Mouse (Mus musculus): Measurements from ENCODE around the gene Rgs5. TPM values are rescaled to one million over a fixed set of nuclear protein-coding genes. Genes with fewer than 3 reads are reported as not detected.

Rgs5 gene
- total RNA-seq (2014; rRNA removed) (58.4 and 79.1 TPM in 2 replicates), polyA plus RNA-seq (2015; fragmentation: Nextera tagmentation; extraction: Ambion mirVana) (14.8 and 15.0 TPM in 2 replicates)

GRCm38 (mm10) chr1:169655256-169655655 lies at the start of gene Rgs5:
Gene Rgs5 (plus strand): TSS chr1:169655501.
- H3K4me1 ChIP-seq (ENCODE audit: insufficient read depth) = no peaks in the 10 kb centered on the region
- DNase-seq (peak; percentile 22), ATAC-seq (0 out of 2 replicates have a peak, but pooled peaks have one; percentile 36)
- TF ChIP-seq CTCF (IDR thresholded peaks at IDR 0.05; ENCODE audit: low read depth) = no peak
- H3K4me2 ChIP-seq (ENCODE audit: low read depth) = peak within 1 kb of the TSS; percentile 30
- H3K36me3 ChIP-seq (ENCODE audit: insufficient read depth) = no peaks in the 10 kb centered on the region
- no peak within 1 kb of the TSS for H3K4me3 ChIP-seq (ENCODE audit: low read depth, low read length)
- 29% methylated on average over 8 of the region's 8 CpGs for WGBS
- no peaks in the 10 kb centered on the region for H3K9me3 ChIP-seq (ENCODE audit: low read length)
- peak within 1 kb of the TSS; percentile 6; the same call in 1 of the 2 replicates for H3K9ac ChIP-seq
- H3K27me3 ChIP-seq (ENCODE audit: insufficient read depth, low read length) = no peaks in the 10 kb centered on the region
- H3K27ac ChIP-seq (ENCODE audit: low read depth, low read length) = no peak within 1 kb of the TSS

- Histone ChIP-seq H3K36me3 (ENCODE audit: insufficient read depth) (no peaks in the 10 kb centered on the region), H3K9me3 (ENCODE audit: low read length) (no peaks in the 10 kb centered on the region), H3K4me2 (ENCODE audit: low read depth) (no peak overlapping the region), H3K27ac (ENCODE audit: low read depth, low read length) (no peak overlapping the region), H3K4me3 (ENCODE audit: low read depth, low read length) (no peak overlapping the region), H3K9ac (no peak overlapping the region), H3K4me1 (ENCODE audit: insufficient read depth) (no peaks in the 10 kb centered on the region), H3K27me3 (ENCODE audit: insufficient read depth, low read length) (no peaks in the 10 kb centered on the region)
- no peak for DNase-seq
- 66% methylated on average over 3 of the region's 3 CpGs for WGBS
- ATAC-seq = no peak
- no peak for TF ChIP-seq CTCF (IDR thresholded peaks at IDR 0.05; ENCODE audit: low read depth)
Measured at GRCm38 (mm10) chr1:169606164-169606563, 49.1 kb upstream of the Rgs5 start.

- Histone ChIP-seq H3K9me3 (ENCODE audit: low read length) (no peaks in the 10 kb centered on the region), H3K27ac (ENCODE audit: low read depth, low read length) (no peak overlapping the region), H3K4me3 (ENCODE audit: low read depth, low read length) (no peak overlapping the region), H3K27me3 (ENCODE audit: insufficient read depth, low read length) (no peaks in the 10 kb centered on the region), H3K4me1 (ENCODE audit: insufficient read depth) (no peaks in the 10 kb centered on the region), H3K36me3 (ENCODE audit: insufficient read depth) (no peaks in the 10 kb centered on the region), H3K4me2 (ENCODE audit: low read depth) (no peak overlapping the region), H3K9ac (no peak overlapping the region)
- DNase-seq (no peak), ATAC-seq (no peak)
- WGBS = 73% methylated on average over 7 of the region's 7 CpGs
- no peak for TF ChIP-seq CTCF (IDR thresholded peaks at IDR 0.05; ENCODE audit: low read depth)
Measured at GRCm38 (mm10) chr1:169629738-169630137, 25.6 kb upstream of the Rgs5 start.

DNA sequence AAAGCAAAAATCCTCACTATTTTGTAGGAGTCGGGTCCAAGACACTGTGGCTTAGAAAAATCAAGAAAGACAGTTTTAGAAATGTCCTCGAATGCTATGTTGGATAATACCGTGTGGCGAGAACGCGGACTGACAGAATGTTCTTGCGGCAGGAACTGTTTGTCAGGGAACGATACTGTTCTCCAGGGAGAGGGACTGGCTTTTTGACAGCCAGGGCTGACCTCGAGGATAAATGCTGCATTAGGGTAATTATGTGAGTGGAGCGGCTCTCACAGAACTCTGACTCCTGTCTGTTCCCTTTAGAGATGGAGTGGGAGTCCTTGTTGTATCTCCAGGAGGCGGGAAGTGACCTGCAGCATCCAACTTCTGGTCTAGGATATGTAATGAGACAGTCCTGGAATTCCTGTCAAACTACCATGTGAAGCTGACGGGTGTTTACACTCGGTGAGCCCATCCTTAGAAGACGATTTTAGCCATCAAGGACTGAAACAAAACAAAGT lies 18.0 kb upstream of the Rgs5 start:
- H3K4me2 ChIP-seq (ENCODE audit: low read depth) = no peak overlapping the region
- no peak for ATAC-seq
- no peaks in the 10 kb centered on the region for H3K9me3 ChIP-seq (ENCODE audit: low read length)
- H3K9ac ChIP-seq = no peak overlapping the region
- H3K27ac ChIP-seq (ENCODE audit: low read depth, low read length) = no peak overlapping the region
- H3K27me3 ChIP-seq (ENCODE audit: insufficient read depth, low read length) = no peaks in the 10 kb centered on the region
- 70% methylated on average over 14 of the region's 14 CpGs for WGBS
- DNase-seq = no peak
- no peaks in the 10 kb centered on the region for H3K4me1 ChIP-seq (ENCODE audit: insufficient read depth)
- no peak for TF ChIP-seq CTCF (IDR thresholded peaks at IDR 0.05; ENCODE audit: low read depth)
- no peaks in the 10 kb centered on the region for H3K36me3 ChIP-seq (ENCODE audit: insufficient read depth)
- no peak overlapping the region for H3K4me3 ChIP-seq (ENCODE audit: low read depth, low read length)

DNA sequence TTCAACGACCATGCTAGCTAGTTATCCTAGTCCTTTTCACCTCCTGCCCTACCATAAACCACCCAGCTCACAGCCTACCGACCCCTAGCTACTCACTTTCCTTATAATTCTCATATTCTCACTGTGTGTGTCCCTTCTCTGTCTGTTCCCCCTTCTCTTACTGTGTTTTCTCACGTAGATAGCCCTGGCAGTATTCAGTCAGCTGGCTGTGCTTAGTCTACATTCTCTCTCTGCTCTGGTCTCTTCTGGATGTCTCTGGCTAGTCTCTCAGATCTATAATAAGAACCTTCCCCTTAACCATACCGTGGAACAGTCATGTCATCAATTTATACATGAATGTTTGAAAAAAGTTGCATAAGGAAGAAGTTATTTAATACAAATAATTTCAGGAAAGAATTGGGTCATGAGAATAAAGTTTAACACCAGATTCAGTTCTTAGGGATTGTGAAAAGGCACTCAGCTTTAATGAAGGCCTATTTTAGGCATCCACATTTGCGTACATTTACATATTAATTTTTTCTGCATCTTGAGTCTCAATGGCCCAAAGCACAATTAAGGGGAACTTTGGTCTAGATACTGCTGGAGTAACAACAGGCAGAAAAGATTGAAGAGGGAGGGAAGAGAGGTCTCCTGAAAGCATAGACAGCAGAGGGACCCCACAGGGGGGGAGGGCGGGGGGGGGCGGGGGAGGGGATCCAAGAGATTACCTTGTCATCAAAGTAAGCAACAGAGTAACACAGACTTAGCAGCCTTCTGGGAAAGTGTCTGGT lies 10.2 kb upstream of the Rgs5 start:
- Histone ChIP-seq H3K9ac (no peak overlapping the region), H3K4me3 (ENCODE audit: low read depth, low read length) (no peak overlapping the region), H3K4me1 (ENCODE audit: insufficient read depth) (no peaks in the 10 kb centered on the region), H3K27me3 (ENCODE audit: insufficient read depth, low read length) (no peaks in the 10 kb centered on the region), H3K36me3 (ENCODE audit: insufficient read depth) (no peaks in the 10 kb centered on the region), H3K27ac (ENCODE audit: low read depth, low read length) (no peak overlapping the region), H3K4me2 (ENCODE audit: low read depth) (no peak overlapping the region), H3K9me3 (ENCODE audit: low read length) (no peaks in the 10 kb centered on the region)
- 49% methylated on average over 7 of the region's 7 CpGs for WGBS
- no peak for TF ChIP-seq CTCF (IDR thresholded peaks at IDR 0.05; ENCODE audit: low read depth)
- ATAC-seq (peak; percentile 42; the same call in 1 of the 2 replicates), DNase-seq (no peak)

DNA sequence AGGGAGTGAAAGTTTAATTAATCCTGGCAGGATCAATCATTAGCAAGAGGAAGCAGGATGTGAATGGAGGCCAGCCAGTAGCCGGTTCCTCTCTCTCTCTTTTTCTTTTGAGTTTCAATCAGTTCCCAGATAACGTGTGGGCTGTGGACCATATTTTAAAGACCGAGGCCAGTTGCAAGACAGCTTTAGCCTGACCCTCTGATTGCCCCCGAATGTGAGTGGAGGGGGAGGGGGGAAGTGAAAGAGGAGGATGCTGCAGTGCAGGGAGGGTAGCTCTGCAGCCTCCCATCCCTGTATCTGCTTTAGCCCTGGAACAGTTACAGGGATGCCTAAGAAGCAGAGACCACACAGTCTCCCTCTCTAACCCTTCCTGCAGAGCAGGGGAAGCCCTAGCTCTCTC lies 4.2 kb downstream of the Rgs5 start:
- H3K9me3 ChIP-seq (ENCODE audit: low read length) = no peaks in the 10 kb centered on the region
- no peak for TF ChIP-seq CTCF (IDR thresholded peaks at IDR 0.05; ENCODE audit: low read depth)
- 5% methylated on average over 4 of the region's 4 CpGs for WGBS
- no peak overlapping the region for H3K9ac ChIP-seq
- no peak overlapping the region for H3K27ac ChIP-seq (ENCODE audit: low read depth, low read length)
- no peaks in the 10 kb centered on the region for H3K36me3 ChIP-seq (ENCODE audit: insufficient read depth)
- no peak overlapping the region for H3K4me2 ChIP-seq (ENCODE audit: low read depth)
- H3K4me3 ChIP-seq (ENCODE audit: low read depth, low read length) = no peak overlapping the region
- no peaks in the 10 kb centered on the region for H3K27me3 ChIP-seq (ENCODE audit: insufficient read depth, low read length)
- ATAC-seq (no peak), DNase-seq (no peak)
- no peaks in the 10 kb centered on the region for H3K4me1 ChIP-seq (ENCODE audit: insufficient read depth)

GRCm38 (mm10) chr1:169667328-169667727 lies 12.0 kb downstream of the Rgs5 start:
- TF ChIP-seq CTCF (IDR thresholded peaks at IDR 0.05; ENCODE audit: low read depth) = no peak

More at GRCm38 (mm10) chr1:169667328-169667727, 12.0 kb downstream of the Rgs5 start:
- H3K9me3 ChIP-seq (ENCODE audit: low read length) = no peaks in the 10 kb centered on the region
- H3K9ac ChIP-seq = no peak overlapping the region
- WGBS = 82% methylated on average over 4 of the region's 4 CpGs
- no peaks in the 10 kb centered on the region for H3K27me3 ChIP-seq (ENCODE audit: insufficient read depth, low read length)
- H3K4me1 ChIP-seq (ENCODE audit: insufficient read depth) = peaks cover 3% of the 10 kb centered on the region; the same call in 1 of the 2 replicates
- ATAC-seq = no peak
- DNase-seq = no peak
- no peak overlapping the region for H3K4me3 ChIP-seq (ENCODE audit: low read depth, low read length)
- H3K27ac ChIP-seq (ENCODE audit: low read depth, low read length) = no peak overlapping the region
- H3K36me3 ChIP-seq (ENCODE audit: insufficient read depth) = no peaks in the 10 kb centered on the region
- H3K4me2 ChIP-seq (ENCODE audit: low read depth) = no peak overlapping the region

Measured in forebrain, postnatal 0 days (tissue).